16 mouse cellular contexts compared by ENCODE assay signal in the genomic region with DNA sequence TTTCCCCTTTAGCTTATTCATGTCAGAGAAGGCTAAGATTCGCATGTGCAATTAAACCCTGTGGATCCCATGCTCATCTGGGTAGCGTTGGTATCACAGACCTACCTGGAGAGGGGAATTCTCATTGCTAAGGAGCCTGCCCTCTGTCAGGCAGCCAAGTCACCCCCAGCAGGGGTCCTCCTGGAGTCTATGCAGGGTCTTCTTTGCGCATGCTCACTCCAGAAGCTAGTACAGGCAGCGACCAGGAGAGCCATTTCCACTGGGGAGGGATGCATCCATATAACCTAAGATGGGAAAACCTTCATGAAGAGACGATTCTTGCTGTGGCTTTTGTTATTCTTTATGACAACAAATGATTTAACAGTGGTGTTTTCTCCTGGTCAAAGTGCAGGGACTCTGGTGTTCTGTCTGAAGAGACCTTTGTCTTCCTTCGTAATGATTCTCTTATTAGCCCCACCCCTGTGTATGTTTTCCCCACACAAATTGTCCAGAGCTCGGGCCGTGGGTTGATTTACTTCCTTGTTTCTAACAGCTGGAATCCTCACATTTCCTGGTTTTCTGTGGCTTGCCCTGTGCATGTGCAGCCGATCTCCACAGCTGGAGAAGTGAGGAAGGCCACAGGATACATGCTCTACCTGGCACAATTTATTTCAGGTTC.
A peak's percentile ranks its signal among the peaks of the same experiment; 100 is the strongest.
DNase-seq lines count a peak whose midpoint lies in the region; ATAC-seq and TF ChIP-seq lines count a peak whose summit lies in the region.
"Had no signal": no experiment of that assay in that cellular context is flagged by ENCODE, and none has a peak within 500 bp of the region (broad histone marks: within the 10 kb centered on the region; RNA-seq: fewer than 3 reads in every experiment).

No protein-coding gene starts in this region.

- peaks cover 13% of the 10 kb centered on the region for H3K4me1 ChIP-seq in heart, adult 2 months (ENCODE audit: control insufficient read depth, insufficient read depth, low read length)
- H3K4me1 ChIP-seq in heart, embryonic 10.5 days: peaks cover 9% of the 10 kb centered on the region; the same call in 1 of the 2 replicates
- peaks cover 12% of the 10 kb centered on the region for H3K4me1 ChIP-seq in liver, postnatal 0 days (ENCODE audit: insufficient read depth)
- no peaks in the 10 kb centered on the region for H3K4me1 ChIP-seq in liver, embryonic 11.5 days (replicated peaks; ENCODE audit: control insufficient read depth, insufficient read depth, low read length)
- peaks cover 29% of the 10 kb centered on the region for H3K4me1 ChIP-seq in embryonic facial prominence, embryonic 14.5 days (ENCODE audit: control insufficient read depth, insufficient read depth, low read length)
- peaks cover 26% of the 10 kb centered on the region for H3K4me1 ChIP-seq in stomach, embryonic 14.5 days (ENCODE audit: control insufficient read depth, insufficient read depth, low read length)

- intact Hi-C loops in heart, adult 2 months (cut with DNase I): loop anchor here (2.0 kb wide), 1 partner anchor 17 kb away; no protein-coding TSS in a partner anchor

- no peak for ATAC-seq in liver, postnatal 0 days
- no peak for ATAC-seq in liver, embryonic 11.5 days (replicated peaks; ENCODE audit: low FRiP score)
- ATAC-seq in embryonic facial prominence, embryonic 14.5 days (ENCODE audit: low read depth): no peak
- no peak for ATAC-seq in stomach, embryonic 14.5 days (ENCODE audit: insufficient number of reproducible peaks, insufficient read depth, low FRiP score, low read depth)
- ATAC-seq: forebrain, postnatal 0 days had no signal

- H3K27ac ChIP-seq in heart, adult 2 months: peak overlapping the region; percentile 64
- H3K27ac ChIP-seq in heart, embryonic 10.5 days: no peak overlapping the region
- peak overlapping the region; percentile 1; the same call in 1 of the 2 replicates for H3K27ac ChIP-seq in liver, postnatal 0 days (ENCODE audit: low read depth)
- H3K27ac ChIP-seq in liver, embryonic 11.5 days (ENCODE audit: low read depth, low read length): no peak overlapping the region
- peak overlapping the region; percentile 82 for H3K27ac ChIP-seq in embryonic facial prominence, embryonic 14.5 days (replicated peaks; ENCODE audit: low read depth, low read length)
- peak overlapping the region; percentile 67; the same call in 1 of the 2 replicates for H3K27ac ChIP-seq in stomach, embryonic 14.5 days (ENCODE audit: low read length)
- H3K27ac ChIP-seq: layer of hippocampus, adult 2 months had no signal

- no peak for TF ChIP-seq POLR2A in heart, adult 2 months (IDR thresholded peaks at IDR 0.05; ENCODE audit: insufficient read depth, low read depth, low read length)

- H3K9ac ChIP-seq in heart, adult 2 months (ENCODE audit: low read depth, low read length): no peak overlapping the region; the same call in 1 of the 2 replicates
- H3K9ac ChIP-seq in liver, postnatal 0 days (replicated peaks): no peak overlapping the region
- H3K9ac ChIP-seq in liver, embryonic 11.5 days (ENCODE audit: low read depth, low read length): no peak overlapping the region
- H3K9ac ChIP-seq in embryonic facial prominence, embryonic 14.5 days (ENCODE audit: low read depth, low read length): no peak overlapping the region
- no peak overlapping the region for H3K9ac ChIP-seq in stomach, embryonic 14.5 days (replicated peaks; ENCODE audit: low read depth, low read length)
- H3K9ac ChIP-seq: forebrain, postnatal 0 days; hindbrain, embryonic 13.5 days; lung, embryonic 15.5 days had no signal

- no peak overlapping the region for H3K4me2 ChIP-seq in liver, postnatal 0 days (ENCODE audit: low read depth, low read length)
- H3K4me2 ChIP-seq in liver, embryonic 11.5 days: no peak overlapping the region
- no peak overlapping the region for H3K4me2 ChIP-seq in embryonic facial prominence, embryonic 14.5 days (ENCODE audit: low read depth, low read length)
- no peak overlapping the region for H3K4me2 ChIP-seq in stomach, embryonic 14.5 days (replicated peaks; ENCODE audit: low read depth, low read length)
- H3K4me2 ChIP-seq: hindbrain, embryonic 13.5 days; lung, embryonic 15.5 days had no signal

- TF ChIP-seq CTCF in heart, adult 2 months (IDR thresholded peaks at IDR 0.05): no peak
- TF ChIP-seq CTCF in liver, postnatal 0 days (IDR thresholded peaks at IDR 0.05; ENCODE audit: low read depth): no peak

- H3K9me3 ChIP-seq in heart, embryonic 10.5 days: no peaks in the 10 kb centered on the region
- no peaks in the 10 kb centered on the region for H3K9me3 ChIP-seq in liver, postnatal 0 days (ENCODE audit: low read length)
- no peaks in the 10 kb centered on the region for H3K9me3 ChIP-seq in liver, embryonic 11.5 days (ENCODE audit: control insufficient read depth, low read length)
- no peaks in the 10 kb centered on the region for H3K9me3 ChIP-seq in embryonic facial prominence, embryonic 14.5 days (ENCODE audit: control insufficient read depth, low read length)
- no peaks in the 10 kb centered on the region for H3K9me3 ChIP-seq in stomach, embryonic 14.5 days (ENCODE audit: control insufficient read depth, low read depth, low read length)
- H3K9me3 ChIP-seq: hindbrain, embryonic 13.5 days; lung, embryonic 15.5 days had no signal

- H3K79me2 ChIP-seq in heart, adult 2 months (replicated peaks; ENCODE audit: control insufficient read depth, insufficient read depth, low read length): no peaks in the 10 kb centered on the region

- H3K4me3 ChIP-seq in heart, adult 2 months: no peak overlapping the region
- H3K4me3 ChIP-seq in heart, embryonic 10.5 days: no peak overlapping the region
- no peak overlapping the region for H3K4me3 ChIP-seq in liver, postnatal 0 days (ENCODE audit: low read depth, low read length)
- no peak overlapping the region for H3K4me3 ChIP-seq in liver, embryonic 11.5 days (ENCODE audit: low read depth, low read length)
- H3K4me3 ChIP-seq in embryonic facial prominence, embryonic 14.5 days (ENCODE audit: low read depth, low read length): no peak overlapping the region
- H3K4me3 ChIP-seq in stomach, embryonic 14.5 days (ENCODE audit: low read depth, low read length): no peak overlapping the region
- H3K4me3 ChIP-seq: hindbrain, embryonic 13.5 days; layer of hippocampus, adult 2 months; lung, embryonic 15.5 days had no signal

- WGBS in heart, adult 2 months: 63% methylated on average over 9 of the region's 9 CpGs
- 82% methylated on average over 9 of the region's 9 CpGs for WGBS in heart, embryonic 10.5 days
- 57% methylated on average over 9 of the region's 9 CpGs for WGBS in liver, postnatal 0 days (ENCODE audit: insufficient replicate concordance)
- WGBS in liver, embryonic 11.5 days: 67% methylated on average over 9 of the region's 9 CpGs
- 61% methylated on average over 9 of the region's 9 CpGs for WGBS in embryonic facial prominence, embryonic 14.5 days
- 52% methylated on average over 9 of the region's 9 CpGs for WGBS in stomach, embryonic 14.5 days

- no peaks in the 10 kb centered on the region for H3K27me3 ChIP-seq in heart, adult 2 months (ENCODE audit: control insufficient read depth, insufficient read depth, low read length)
- H3K27me3 ChIP-seq in heart, embryonic 10.5 days (ENCODE audit: insufficient read depth, poor library complexity, severe bottlenecking): no peaks in the 10 kb centered on the region
- H3K27me3 ChIP-seq in liver, postnatal 0 days (ENCODE audit: insufficient read depth, low read length): no peaks in the 10 kb centered on the region
- H3K27me3 ChIP-seq in liver, embryonic 11.5 days (replicated peaks; ENCODE audit: control insufficient read depth, insufficient read depth, low read length): no peaks in the 10 kb centered on the region
- H3K27me3 ChIP-seq in embryonic facial prominence, embryonic 14.5 days (replicated peaks; ENCODE audit: control insufficient read depth, insufficient read depth, low read length): no peaks in the 10 kb centered on the region
- no peaks in the 10 kb centered on the region for H3K27me3 ChIP-seq in stomach, embryonic 14.5 days (ENCODE audit: control insufficient read depth, insufficient read depth, low read length)
- H3K27me3 ChIP-seq: hindbrain, embryonic 13.5 days; lung, embryonic 15.5 days had no signal

- no peak for TF ChIP-seq EP300 in heart, adult 2 months (IDR thresholded peaks at IDR 0.05; ENCODE audit: insufficient read depth, low read depth, low read length)
- no peak for TF ChIP-seq EP300 in liver, postnatal 0 days (IDR thresholded peaks at IDR 0.05; ENCODE audit: low read depth)

- H3K36me3 ChIP-seq in heart, adult 2 months (ENCODE audit: control insufficient read depth, insufficient read depth, low read length): peaks cover 8% of the 10 kb centered on the region; the same call in 1 of the 2 replicates
- peaks cover 33% of the 10 kb centered on the region for H3K36me3 ChIP-seq in heart, embryonic 10.5 days
- H3K36me3 ChIP-seq in liver, postnatal 0 days (replicated peaks; ENCODE audit: insufficient read depth, low read length): no peaks in the 10 kb centered on the region
- no peaks in the 10 kb centered on the region; the same call in 1 of the 2 replicates for H3K36me3 ChIP-seq in liver, embryonic 11.5 days (ENCODE audit: control insufficient read depth, insufficient read depth, low read length)
- H3K36me3 ChIP-seq in embryonic facial prominence, embryonic 14.5 days (ENCODE audit: control insufficient read depth, insufficient read depth, low read length): 0 out of 2 replicates have a peak, but pooled peaks cover 6% of the 10 kb centered on the region
- H3K36me3 ChIP-seq in stomach, embryonic 14.5 days (ENCODE audit: control insufficient read depth, insufficient read depth, low read length): no peaks in the 10 kb centered on the region; the same call in 1 of the 2 replicates
- H3K36me3 ChIP-seq: lung, embryonic 15.5 days had no signal

- no peak for DNase-seq in heart, adult 2 months
- DNase-seq in heart, embryonic 10.5 days (ENCODE audit: low spot score): no peak
- no peak for DNase-seq in liver, postnatal 0 days
- DNase-seq in liver, embryonic 11.5 days (ENCODE audit: low spot score): no peak
- no peak for DNase-seq in embryonic facial prominence, embryonic 14.5 days (ENCODE audit: low spot score)
- DNase-seq in spleen, postnatal 4 days (ENCODE audit: low spot score in 2 of 2): no peak
- DNase-seq in thymus, postnatal 25 days: no peak
- DNase-seq: B cell, adult 2 months; cerebellum, adult 9-11 months; forebrain, postnatal 0 days; left cerebral cortex, postnatal 4 days; thymus, adult 18-20 months had no signal

Comparison
In these comparisons a context has a peak if more than half of its experiments do, and no peak if none do; other contexts are left out.
1. H3K27ac ChIP-seq: peak in heart, adult 2 months (single experiment), liver, postnatal 0 days (single experiment), embryonic facial prominence, embryonic 14.5 days (single experiment) and stomach, embryonic 14.5 days (single experiment); none in heart, embryonic 10.5 days (single experiment) and liver, embryonic 11.5 days (single experiment).